Mouse (Mus musculus): Measurements from ENCODE around the gene Hadh.

- TF ChIP-seq CTCF (IDR thresholded peaks at IDR 0.05; ENCODE audit: low read depth) (no peak), EP300 (optimal IDR thresholded peaks at IDR 0.05) (no peak)
These were observed 24.5 kb downstream of the Hadh start for GRCm38 (mm10) chr3:131247447-131247846.
